Mouse (Mus musculus) c-Kit-positive CD71-positive TER-119-positive erythroid progenitor cells, embryonic 14.5 days (primary cell): ENCODE measurements around the gene Dnajc30.
A peak's percentile ranks its signal among the peaks of the same experiment; 100 is the strongest.
"Not testable (repeated sequence)": the region's sequence is repeated elsewhere in the genome, so short reads cannot be mapped to it uniquely, and the experiment has no call there.

ENCODE experiments used
- DNase-seq: peaks from one replicate; pipeline ENCODE4 v3.0.0-alpha.2; 2013; ENCODE audit warnings: low spot score

Dnajc30 gene

DNA sequence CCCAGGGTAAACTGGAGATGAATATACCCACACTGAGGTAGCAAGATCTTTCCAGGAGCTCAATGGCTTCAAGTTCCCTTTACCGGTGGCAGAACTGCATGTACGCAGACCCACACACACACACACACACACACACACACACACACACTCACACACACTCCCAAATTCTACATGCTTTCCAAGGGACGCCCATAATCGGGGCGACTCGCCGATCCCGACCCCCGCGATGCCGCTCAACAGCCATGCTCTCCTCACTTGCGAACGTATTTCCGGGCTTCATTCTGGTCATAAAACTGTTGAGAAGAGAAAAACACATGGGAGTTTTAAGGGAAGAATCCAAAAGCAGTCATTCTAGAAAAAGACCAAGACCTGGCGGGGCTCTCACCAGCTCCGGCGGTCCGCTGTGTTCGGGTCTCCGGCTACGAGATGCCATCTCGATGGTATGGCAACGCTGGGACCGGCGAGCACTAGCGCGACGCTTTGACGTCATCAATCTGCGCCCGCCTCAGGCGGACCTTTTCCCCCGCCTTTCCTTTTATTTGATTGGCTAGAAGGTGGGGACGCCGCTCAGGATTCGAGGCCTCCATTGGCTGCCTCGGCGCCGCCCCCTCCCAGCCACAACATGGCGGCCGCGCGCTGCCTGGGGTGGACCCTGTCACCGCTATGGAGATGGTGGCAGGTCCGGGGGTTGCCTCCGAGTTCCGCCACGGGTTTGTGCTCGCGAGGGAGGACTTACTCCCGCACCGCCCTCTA, at the start of gene Dnajc30:
Gene Dnajc30, plus strand, starts transcription at position 574 of the 753 bp plus-strand sequence.
- peak; percentile 98 for DNase-seq

DNA sequence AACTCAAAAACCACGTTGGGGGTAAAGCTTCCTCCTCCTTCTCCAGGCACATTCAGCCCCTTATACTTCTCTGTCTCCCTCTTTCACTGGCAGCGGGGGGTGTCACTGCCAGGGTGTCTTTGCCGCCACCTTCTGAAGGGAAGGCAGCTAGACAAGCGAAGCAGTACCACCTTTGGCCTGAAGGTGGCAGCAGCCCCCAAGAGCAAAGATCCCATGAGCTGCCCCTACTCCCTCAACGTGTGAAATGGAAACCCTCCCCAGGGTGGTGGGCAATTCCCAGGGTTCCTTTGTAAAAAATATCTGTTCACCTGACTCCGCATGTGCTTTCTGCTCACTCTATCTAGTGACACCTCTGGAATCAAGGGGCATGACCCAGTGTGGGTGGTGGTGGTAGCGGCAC, 48.5 kb upstream of the Dnajc30 start:
- DNase-seq = peak; percentile 82

DNA sequence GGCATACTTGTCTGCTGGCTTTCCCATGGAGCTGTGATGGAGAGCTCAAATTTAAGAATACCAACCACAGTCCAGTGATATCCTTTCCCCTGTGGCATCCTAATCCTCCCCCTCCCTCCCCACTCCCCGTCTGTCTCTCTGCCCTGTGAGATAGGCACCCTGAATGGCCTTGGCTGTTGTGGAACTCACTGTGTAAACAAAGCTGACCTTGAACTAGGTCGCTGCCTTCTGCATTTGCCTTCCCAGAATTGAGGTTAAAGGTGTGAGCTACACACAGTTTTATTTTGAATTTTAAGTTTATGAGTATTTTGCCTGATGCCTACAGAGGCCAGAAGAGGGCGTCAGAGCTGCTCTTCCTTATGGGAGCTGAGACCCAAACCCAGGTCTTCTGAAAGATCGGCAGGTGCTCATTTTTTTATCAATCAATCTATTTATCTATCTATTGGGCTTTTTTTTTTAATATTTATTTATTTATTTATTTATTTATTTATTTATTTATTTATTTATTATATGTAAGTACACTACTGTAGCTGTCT, 47.7 kb upstream of the Dnajc30 start:
- DNase-seq = no peak

DNA sequence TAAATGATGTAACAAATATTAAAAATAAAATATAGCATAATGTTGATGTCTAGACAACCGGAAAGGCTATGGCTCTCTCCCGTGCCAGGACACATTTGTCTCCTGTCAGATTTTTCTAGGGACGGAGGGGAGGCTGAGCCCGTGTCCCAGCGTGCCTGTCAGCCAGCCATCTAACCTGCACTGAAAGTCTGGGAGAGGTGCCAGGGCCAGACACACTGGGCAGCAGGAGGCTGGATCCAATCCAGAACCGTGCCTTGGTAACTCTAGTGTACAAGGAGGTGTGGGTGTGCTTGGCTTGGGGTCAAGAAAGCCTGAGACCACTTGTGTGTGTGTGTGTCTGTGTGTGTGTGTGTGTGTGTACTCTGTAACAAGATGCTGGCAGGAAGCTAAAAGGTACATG, 42.2 kb upstream of the Dnajc30 start:
- DNase-seq = no peak

DNA sequence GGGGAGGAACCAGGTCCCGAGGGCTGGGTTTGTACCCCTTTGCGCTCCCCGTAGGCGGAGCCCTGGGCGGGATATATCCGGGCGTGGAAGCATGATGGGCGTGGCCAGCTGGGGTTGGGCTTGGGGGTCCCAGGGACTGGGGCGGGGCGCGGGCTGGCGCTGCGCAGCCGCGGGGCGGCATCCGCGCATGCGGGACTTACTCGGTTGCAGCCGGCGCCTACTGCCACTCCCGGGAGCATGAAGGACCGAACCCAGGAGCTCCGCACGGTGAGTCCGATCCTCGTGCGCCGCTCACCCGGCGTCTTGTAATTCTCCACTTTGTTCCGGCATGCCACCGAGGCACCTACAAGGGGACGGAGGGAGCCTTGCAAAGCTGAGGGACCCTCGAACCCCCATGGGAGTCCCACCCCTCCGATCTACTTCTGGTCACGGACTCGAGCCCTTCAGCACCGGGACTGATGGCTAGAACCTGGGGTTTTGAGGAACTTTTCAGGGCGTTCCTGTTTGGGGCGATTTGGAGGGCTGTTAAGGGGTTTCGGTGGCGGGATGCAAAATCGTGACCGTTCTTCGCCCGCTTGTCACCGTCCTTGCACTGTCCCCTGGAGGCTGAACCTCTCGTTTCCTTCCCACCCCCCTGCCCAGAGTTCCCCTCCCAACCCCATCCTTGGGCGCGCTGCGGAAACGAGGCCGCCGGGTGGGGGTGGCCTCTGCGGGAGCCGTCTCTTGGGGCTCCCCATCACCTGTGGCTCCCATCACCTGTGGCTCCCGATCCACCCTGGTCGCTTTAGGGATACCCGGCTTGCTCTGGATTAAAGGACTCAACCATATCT, 40.4 kb upstream of the Dnajc30 start, which contains the start of gene Stx1a:
Gene Stx1a, plus strand, starts transcription at position 139 of the 830 bp plus-strand sequence.
- DNase-seq = peak; percentile 60

DNA sequence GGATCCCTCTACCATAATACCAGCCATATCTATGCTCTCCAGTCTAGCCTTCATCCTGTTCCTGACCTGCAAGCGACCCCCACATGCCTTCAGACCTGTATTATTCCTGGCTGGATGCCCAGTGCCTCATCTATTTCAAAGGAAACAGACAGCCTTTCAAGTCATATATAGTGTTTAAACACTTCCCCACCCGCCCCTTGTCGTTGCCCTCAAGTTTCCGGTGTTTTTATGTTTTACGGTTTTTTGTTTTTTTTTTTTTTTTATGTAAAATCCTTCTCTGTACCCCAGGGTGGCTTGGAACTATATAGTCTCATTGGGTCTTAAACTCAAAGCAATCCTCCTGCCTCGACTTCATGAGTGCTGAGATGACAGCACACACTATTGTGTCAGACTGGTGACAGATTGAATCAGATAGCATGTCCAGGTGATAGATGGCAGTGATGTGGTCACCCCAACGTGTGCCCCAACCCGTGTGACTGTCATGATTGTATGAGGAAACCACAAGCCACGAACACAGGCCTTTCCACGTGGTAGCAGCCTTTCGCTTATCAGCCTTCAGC, 39.3 kb upstream of the Dnajc30 start:
- no peak for DNase-seq

DNA sequence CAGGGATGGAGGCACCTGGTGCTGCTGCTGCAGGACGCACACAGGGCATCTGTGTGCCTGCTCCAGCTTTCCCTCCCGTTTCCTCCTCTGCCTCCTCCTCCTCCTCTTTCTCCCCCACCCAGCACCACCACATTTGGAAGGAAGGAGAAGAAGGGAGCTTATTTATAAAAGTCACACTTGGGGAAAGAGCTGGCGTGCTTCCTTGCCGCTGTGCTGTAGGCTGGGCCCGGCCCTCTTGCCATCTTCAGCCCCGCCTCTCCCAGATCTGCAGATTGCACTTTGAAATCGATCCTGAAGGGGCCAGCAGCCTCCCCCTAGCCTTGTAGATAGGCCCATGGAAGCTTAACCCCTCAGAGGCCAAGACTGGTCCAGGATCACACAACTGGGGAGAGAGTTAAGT, 38.1 kb upstream of the Dnajc30 start:
- DNase-seq = no peak

DNA sequence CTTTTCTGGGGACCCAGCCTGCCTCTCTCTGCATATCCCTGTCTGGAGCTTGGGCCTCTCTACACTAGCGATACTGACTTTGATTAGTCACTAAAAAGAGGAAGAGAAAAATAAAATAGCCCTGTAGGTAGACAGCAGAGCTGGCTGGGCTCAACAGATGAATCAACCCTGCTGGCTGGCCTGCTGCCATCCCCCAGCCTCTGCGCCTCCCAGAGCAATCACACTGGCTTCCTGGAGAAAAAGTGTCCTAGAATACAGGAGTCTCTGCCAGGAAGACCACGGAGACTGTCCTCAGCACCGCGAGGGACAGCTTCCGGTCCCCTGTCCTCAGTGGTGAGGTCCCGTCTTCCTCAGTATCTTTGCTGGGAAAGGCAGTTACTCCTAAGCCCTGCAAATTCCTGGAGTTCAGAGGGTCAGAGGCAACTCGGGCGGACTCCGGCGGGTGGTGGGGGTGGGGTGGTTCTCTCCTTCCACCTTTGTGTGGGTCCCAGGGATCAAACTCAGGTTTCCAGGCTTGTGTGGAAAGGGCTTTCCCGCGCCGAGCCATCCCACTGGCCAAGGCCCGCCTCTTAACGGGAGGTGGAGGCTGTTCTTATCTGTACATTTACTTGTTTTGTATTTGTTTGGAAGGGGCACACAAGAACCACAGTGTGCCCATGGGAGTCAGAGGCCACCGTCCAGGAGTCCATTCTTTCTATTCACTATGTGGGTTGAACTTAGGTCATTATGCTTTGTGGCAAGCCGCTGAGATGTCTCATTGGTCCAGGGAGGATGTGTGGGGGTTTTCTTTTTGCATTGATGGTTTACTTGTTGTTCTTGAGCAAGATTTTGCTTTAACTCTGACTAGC, 34.8 kb upstream of the Dnajc30 start:
- no peak for DNase-seq

DNA sequence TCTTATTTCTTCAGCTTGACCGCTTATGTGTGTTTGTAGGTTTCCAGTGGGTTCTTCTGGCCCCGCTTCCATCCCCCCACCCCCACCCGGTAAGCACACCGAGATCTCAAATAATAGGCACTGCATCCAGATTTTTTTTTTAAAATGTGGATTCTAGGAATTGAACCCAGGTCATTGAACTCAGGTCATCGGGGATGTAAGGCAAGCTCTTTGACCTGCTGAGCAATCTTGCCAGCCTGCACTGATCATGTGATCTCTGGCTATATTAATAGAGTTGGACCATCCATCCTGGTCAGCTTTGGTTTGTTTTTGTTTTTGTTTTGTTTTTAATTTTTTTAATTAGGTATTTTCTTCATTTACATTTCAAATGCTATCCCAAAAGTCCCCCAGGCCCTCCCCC, 31.4 kb upstream of the Dnajc30 start:
- no peak for DNase-seq

DNA sequence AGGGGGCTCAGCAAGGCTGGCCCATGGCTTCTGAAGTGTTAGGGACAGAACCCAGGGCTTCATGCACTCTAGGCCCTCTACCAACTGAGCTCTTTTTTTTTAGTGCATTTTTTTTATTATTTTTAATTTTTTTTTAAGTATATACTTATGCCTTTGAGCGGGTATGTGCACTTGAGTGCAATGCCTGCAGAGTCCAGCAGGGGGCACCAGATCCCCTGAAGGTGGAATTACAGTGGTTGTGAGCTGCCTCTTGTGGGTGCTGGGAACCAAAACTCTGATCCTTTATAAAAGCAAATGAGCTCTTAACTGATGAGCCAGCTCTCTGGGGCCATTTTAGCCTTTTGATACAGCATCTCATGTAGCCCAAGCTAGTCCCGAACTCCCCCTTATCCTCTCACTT, 29.4 kb upstream of the Dnajc30 start:
- DNase-seq = no peak

DNA sequence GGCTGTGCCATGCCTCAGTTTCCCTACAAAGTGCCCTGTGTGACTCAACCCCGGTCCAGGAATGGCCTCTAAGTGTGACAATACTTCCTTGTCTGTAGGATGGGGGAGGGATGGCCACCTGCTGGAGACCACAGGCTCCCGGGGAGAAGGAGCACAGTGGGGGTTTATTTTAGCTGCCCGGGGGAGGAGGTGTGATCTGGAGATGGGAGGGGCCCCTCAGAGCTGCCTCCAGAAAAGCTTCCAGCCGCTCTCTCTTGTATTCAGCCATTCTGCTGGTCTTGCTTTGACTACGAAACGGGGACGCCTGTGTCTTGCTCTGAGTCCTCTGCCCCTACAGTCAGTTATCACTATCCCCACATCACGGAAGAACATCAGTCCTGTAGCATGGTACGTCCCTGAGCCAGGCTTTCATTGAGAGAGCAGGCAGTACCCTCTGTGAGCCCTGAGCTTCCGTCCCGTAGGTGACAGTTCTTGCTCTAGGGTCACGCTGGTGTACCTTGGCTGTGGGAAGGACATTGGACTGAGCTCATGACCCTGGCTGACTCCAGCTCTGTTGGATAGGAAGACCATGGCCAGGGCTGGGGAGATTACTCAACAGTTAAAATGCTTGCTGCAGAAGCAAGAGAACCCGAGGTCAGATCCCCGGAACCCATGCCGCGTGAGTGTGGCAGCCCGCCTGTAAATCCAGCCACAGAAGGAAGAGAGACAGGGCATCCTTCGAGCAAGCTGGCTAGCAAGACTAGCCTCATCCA, 28.2 kb upstream of the Dnajc30 start:
- no peak for DNase-seq

DNA sequence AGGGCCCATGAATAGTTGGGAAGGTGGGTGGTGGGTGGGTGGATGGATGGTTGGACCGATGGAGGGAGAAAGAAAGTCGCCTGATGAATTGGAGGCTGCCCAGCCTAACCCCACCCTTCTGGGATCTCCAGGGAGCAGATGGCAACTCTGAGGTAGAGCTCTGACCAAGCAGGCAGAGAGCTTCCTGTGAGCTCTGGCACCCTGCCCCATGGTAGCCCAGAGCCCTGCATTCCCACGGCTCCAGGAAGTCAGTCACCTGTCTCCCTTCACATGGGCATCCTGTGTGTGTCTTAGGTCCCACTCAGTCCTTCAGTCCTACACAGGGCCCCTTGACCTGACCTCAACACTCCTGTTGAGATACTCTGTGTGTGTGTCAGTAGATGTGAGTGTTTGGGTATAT, 26.1 kb upstream of the Dnajc30 start:
- DNase-seq = no peak

DNA sequence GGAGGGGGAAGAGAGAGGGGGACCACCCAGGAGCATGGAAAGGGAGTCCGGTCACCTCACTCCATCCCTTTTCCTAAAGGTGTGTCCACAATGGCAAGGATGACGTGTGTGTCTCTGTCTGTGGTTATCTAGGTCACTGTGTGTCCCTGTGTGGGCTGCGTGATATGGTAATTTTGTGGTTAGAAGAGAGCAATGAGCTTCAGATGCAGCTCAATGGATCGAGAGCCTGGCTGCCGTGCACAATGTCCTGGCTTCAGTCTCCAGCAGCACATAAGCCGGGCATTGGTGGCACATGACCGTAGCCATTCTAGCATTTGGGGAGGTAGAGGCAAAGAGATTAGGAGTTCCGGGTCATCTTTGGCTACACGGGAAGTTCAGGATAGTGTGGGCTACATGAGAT, 24.5 kb upstream of the Dnajc30 start:
- no peak for DNase-seq

DNA sequence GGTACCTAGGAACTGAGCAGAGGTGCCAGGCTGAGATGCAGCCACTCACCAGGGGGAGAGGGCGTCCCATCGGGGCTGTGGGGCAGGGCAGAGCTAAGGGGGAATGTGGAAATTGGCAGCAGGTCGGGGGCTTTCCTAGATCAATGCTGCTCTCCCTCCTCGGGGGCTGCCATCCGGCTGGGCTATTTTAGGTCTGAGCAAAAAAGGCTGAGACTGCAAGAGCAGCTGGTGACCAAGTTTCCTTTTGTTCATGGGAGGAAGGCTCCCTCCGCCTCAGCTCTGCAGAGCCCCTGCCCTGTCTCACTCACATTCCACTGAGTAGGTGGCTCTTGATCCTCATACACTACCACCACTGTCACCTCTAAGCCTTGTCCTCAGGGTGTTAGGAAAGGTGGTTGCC, 23.9 kb upstream of the Dnajc30 start:
- DNase-seq = no peak

DNA sequence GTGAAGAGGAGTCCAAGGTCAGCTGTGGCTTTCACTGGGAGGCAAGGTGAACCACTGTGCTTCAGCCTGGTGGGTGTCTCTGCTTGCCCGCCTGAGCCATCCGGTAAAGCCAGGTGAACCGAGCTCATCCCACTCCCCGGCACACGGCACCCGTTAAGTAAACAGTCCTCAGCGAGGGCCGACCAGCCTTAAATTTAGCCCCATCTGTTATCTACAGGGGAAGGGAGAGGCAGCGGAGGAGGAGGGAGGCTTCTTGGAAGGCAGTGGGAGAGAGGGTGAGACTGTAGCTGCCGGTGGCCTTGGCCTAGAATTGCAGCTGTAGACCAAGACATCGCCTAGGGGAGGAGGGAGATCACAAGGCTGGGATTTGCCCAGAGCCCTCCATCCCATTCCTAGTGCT, 23.2 kb upstream of the Dnajc30 start:
- DNase-seq = no peak

DNA sequence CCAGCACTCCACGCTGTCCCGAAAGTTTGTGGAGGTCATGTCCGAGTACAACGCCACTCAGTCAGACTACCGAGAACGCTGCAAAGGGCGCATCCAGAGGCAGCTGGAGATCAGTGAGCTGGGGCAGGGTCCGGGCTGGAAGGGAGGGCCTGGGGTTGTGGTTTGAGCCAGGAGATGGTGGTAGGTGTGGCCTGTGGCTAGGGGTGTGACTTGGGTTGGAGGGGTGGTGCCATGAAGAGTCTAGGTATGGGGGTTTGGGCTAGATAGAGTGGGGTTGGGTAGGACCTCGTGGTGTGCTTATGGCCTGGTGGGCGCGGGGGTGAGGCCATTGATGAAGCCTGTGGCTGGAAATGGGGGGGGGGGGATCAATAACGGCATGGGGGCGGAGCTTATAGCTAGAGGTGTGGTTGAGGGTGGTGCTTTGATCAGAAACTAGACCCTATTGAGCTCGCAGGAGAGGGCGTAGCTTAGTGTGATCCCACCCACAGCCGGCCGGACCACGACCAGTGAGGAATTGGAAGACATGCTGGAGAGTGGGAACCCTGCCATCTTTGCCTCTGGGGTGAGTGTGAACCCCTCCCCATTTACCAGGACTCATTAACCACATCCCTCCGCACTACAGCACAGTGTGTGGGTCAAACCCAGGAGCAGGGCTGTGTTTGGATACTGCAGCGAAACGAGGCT, 21.8 kb upstream of the Dnajc30 start:
- no peak for DNase-seq

DNA sequence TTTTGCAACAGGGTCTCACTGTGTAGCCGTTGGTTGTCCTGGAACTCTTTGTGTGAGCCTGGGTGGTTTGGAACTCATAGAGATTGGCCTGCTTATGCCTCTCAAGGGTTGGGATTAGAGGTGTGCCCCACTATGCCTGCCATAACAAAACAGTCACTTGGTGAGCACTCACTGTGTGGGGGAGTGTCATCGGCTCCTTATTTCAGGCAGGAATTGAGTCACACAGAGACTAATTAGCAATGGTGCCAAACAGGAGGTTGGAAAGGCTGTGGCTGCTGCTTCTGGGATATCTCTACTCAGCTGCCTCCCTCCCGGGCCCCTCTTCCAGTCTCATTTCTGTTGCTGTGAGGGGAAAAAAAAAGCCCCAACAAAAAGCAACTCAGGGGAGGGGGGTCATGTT, 19.4 kb upstream of the Dnajc30 start:
- DNase-seq = no peak

DNA sequence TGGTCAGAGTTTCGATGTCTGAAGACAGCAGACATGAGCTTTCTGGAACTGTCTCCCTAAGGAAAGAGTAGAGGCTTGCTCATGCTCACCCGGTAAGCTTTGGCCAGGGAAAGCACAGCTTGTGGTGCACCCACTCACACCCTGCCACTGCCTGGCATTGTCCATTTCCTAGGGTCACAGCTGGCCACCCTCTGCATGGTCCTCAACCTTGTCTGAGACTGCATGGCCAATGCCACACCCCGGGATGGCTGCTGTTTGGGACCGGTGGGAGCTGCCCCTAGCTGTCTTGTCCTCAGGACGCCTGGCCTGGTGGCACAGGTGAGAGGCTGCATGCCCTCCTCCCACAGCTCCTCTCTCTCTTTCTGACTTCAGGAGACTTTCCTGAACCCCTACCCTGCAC, 15.5 kb upstream of the Dnajc30 start:
- no peak for DNase-seq

DNA sequence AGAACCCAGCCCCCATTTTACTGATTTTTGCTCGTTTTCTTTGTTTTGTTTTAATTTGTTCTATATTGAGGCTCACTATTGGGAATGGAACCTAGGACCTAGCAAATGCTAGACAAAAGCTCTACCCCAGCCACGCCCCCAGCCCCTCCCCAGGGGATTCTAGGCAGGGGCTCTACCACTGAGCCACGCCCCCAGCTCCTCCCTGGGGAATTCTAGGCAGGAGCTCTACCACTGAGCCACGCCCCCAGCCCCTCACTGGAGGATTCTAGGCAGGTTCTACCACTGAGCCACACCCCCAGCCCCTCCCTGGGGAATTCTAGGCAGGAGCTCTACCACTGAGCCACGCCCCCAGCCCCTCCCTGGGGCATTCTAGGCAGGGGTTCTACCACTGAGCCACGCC, 14.7 kb upstream of the Dnajc30 start:
- DNase-seq = not testable (repeated sequence)

DNA sequence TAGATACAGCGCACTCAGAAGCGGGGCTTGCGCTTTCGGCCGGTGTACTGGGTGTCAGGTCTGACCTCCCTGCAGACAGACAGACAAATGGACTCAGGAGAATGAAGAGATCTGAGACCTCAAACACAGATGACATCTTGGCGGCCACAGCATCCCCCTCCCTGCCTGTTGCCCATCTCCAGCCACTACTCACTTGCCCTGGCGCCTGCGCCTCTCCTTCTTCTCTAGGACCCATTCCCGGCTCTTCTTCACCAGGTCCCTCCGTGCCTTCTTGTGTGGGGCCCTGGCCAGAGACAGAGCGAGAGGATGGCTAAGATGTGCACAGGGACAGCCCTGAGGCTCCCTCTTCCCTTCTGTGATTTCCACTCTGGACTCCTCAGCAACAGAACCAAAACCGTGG, 10.6 kb upstream of the Dnajc30 start:
- no peak for DNase-seq

DNA sequence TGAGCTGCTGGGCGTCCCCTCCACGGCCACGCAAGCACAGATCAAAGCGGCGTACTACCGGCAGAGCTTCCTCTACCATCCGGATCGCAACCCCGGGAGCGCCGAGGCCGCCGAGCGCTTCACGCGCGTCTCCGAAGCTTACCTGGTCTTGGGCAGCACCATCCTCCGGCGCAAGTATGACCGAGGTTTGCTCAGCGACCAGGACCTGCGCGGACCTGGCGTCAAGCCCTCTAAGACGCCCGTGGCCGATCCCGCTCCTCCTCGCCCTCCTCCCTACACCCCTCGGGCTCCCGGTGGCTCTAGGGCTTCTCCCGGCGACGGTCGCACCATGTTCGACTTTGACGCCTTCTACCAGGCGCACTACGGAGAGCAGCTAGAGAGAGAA, 372 bp downstream of the Dnajc30 start:
- DNase-seq = peak; percentile 25
